Mouse (Mus musculus): Measurements from ENCODE around the gene Gm9611. TPM values are rescaled to one million over a fixed set of nuclear protein-coding genes. Genes with fewer than 3 reads are reported as not detected.
"Not testable (repeated sequence)": the region's sequence is repeated elsewhere in the genome, so short reads cannot be mapped to it uniquely, and the experiment has no call there.

Gene Gm9611
- not detected for total RNA-seq (2022)

GRCm38 (mm10) chr14:42297258-42297657, at the start of gene Gm9611:
Gene Gm9611 (minus strand): TSS chr14:42297358.
- not testable (repeated sequence) for DNase-seq (ENCODE audit: low spot score in 2 of 2)

- DNase-seq (ENCODE audit: low spot score in 2 of 2) = not testable (repeated sequence)
Observed at GRCm38 (mm10) chr14:42309910-42310309, 12.8 kb upstream of the Gm9611 start, which contains the start of gene Gm7995. Gene Gm7995 (plus strand): TSS chr14:42310210.

- not testable (repeated sequence) for DNase-seq (ENCODE audit: low spot score in 2 of 2)
Observed at GRCm38 (mm10) chr14:42259948-42260347, 37.2 kb downstream of the Gm9611 start, which contains the start of gene Gm17026. Gene Gm17026 (minus strand): TSS chr14:42260048.

Small RNA genes within 50 kb of the gene (microRNA-seq; reads per million reads assigned to microRNA genes)
- gene Gm25208 (not detected), gene Gm25892 (not detected)

Other genes with a start within 250 kb of the Gm9611 start
- gene Gm7951, start 180.0 kb downstream of the Gm9611 start, total RNA-seq (2022) = not detected
- not detected for gene Gm17027, start 134.7 kb downstream of the Gm9611 start, total RNA-seq (2022)
- not detected for gene Gm3573, start 106.6 kb downstream of the Gm9611 start, total RNA-seq (2022)
- not detected for gene Gm17026, start 37.3 kb downstream of the Gm9611 start, total RNA-seq (2022)
- not detected for gene Gm7995, start 12.9 kb upstream of the Gm9611 start, total RNA-seq (2022)
- gene Gm8005, start 142.3 kb upstream of the Gm9611 start, total RNA-seq (2022) = not detected
- gene Gm8011, start 166.5 kb upstream of the Gm9611 start, total RNA-seq (2022) = not detected
- not detected for gene Gm8020, start 205.0 kb upstream of the Gm9611 start, total RNA-seq (2022)
- gene Gm8024, start 226.9 kb upstream of the Gm9611 start, total RNA-seq (2022) = not detected

All from gastrocnemius, adult 8-10 months (tissue).